Mouse (Mus musculus) c-Kit-positive CD71-negative TER-119-negative erythroid progenitor cells, embryonic 14.5 days (primary cell): ENCODE measurements at regions not wholly inside any gene's neighbourhood (a gene's known extent, or its start where the extent isn't known, plus 50 kb on each side); places are given as distances from the start of the nearest gene placed in this dataset.

ENCODE experiments used
- DNase-seq: peaks from one replicate; pipeline ENCODE4 v3.0.0-alpha.2; 2013; ENCODE audit warnings: low read depth

DNA sequence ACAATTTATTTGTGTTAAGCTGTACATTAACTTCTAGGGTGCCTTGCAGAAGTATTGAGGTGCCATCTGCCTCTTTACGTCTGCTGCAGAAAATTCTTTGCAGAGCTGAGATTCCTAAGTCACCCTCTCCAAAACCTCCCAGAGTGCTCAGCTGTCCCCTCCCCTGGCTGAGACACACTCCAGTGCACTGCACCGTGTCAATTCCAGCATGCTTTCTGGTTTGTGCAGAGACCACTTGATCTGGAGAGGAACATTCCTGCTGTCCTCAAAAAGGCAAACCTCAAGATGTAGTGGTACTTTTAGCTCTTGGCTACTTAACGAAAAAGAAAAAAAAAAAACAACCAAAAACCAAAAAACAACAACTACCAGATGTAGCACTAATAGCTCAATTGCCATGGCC, 145.2 kb upstream of the Krr1 start:
- no peak for DNase-seq

DNA sequence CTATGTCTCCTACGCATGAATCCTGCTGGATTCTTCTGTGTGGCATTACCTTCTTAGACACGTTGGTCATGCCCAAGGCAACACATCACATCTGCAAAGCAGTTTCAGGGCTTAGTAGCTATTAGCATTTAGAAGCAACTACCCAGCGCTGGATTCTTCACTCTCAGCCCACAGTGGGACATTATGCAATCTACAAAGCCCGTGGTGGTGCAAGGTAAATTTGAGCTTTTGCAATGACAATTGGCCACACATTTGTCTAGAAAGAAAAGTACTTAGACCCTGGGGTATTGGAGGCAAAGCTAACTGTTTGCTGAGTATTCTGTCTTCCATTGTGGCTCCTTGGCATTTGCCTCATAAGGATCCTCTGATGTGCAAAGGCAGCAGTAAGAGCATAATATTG, 144.5 kb upstream of the Krr1 start:
- no peak for DNase-seq

- no peak for DNase-seq
Observed at GRCm38 (mm10) chr10:111828610-111829009, 143.9 kb upstream of the Krr1 start.

DNA sequence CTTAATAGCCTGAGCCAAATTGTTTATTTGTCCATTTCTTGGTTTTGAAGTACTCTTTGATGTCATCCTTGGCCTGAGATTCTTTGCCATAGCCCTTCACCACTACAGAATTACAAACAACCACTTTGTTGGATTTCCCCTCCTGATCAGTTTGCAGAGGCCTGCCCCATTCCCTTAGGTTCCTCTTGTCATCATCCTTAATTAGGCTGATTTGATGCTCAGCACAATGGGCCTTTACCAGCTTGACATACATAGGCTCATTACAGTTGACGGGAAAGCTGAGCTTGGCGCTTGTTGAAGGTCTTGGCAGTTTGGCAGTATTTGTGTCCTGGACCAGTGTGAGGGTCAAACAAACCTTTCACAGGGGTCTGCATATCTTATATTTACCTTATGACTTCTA, 143.2 kb upstream of the Krr1 start:
- DNase-seq = no peak

- DNase-seq = no peak
Observed at GRCm38 (mm10) chr10:111831105-111831504, 141.4 kb upstream of the Krr1 start.

DNA sequence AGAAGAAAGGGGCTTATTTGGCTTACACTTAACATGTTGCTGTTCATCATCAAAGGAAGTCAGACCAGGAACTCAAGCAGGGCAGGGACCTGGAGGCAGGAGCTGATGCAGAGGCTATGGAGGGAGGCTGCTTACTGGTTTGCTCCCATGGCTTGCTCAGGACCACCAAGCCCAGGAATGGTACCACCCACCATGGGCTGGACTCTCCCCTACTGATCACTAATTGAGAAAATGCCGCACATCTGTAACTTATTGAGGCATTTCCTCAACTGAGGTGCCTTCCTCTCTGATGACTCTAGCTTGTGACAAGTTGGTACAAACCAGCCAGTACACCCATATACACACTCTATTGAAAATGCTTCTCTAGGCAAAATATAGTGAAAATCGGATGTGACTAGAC, 138.9 kb upstream of the Krr1 start:
- no peak for DNase-seq

DNA sequence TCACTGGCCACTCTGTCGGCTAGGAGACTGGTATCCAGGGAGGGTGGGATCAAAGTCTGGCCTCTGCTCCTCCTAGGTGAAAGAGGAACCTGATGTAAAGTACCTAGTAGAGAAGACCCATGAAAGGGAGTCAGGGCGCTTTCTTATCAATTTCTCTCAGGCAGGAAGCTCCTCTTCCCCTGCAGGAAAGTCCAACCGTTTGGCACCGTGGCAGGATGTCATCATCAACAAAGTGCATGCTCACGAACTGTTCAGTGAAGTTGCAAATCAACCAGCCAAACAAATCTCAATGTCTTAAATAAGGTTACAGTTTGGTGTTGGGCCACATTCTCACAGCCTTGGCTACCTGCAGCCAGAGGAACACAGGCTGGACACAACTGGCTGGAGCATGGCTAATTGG, 138.2 kb upstream of the Krr1 start:
- peak; percentile 28 for DNase-seq

- no peak for DNase-seq
Observed at GRCm38 (mm10) chr10:111834925-111835823, 137.3 kb upstream of the Krr1 start.

DNA sequence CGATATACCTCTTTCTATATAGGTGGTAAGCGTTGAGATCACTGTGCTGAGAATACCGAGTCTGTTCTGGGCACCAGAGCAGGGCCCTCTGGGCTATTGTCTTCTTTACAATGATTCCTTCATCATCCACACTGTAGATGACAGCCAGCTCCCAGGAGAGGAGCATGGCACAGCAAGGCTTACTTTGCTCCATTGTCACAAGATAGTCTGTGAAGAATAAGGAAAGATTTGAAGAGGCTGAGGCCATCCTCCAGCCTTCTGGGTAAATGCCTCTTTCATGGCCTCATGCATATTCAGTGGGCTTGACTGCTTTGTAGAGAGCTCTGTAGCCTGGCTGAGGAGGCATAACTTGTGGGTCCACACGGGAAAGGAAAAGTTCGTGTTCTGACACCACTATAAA, 136.3 kb upstream of the Krr1 start:
- DNase-seq = no peak

- DNase-seq = no peak
Observed at GRCm38 (mm10) chr10:111836802-111837201, 135.7 kb upstream of the Krr1 start.

- no peak for DNase-seq
Observed at GRCm38 (mm10) chr10:111842321-111842775, 130.1 kb upstream of the Krr1 start.

DNA sequence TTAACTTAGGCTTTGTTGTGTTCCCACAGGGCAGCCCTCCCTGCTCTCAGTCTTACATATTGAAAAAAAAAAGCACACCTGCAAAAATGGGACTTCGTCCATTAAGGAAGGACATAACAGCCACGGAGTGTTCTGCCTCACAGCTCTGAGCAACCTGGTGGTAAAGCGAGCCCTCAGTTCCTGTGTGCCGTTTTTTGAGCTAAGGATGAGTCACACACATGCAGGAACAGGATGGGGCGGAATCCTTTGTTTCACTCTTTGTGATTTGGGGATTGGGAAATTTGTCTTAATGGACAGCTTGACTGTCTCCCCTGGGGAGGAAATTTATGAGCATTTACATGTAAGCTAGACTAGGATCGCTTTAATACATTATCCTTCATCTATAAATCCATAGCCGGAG, 129.6 kb upstream of the Krr1 start:
- DNase-seq = no peak

DNA sequence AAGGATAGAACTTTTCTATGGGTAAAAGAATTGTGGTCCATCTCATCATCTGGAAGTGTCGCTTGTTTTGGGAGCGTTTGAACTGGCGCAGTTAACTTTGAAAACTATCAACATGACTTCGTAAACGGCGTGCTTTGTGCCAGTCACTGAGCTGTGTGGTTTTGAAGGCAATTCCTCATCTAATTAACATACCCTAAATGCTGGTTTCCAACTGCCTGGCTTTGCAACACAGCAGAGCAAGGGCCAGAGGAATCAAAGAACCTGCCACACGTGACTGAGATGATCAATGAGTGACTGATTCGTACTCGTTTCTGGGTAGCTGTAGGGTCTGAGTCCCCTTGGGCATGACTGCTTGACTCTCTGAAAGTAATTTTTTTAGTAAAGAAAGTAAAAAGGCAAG, 129.2 kb upstream of the Krr1 start:
- DNase-seq = no peak

GRCm38 (mm10) chr10:111844144-111844543, 128.3 kb upstream of the Krr1 start:
- DNase-seq = no peak

DNA sequence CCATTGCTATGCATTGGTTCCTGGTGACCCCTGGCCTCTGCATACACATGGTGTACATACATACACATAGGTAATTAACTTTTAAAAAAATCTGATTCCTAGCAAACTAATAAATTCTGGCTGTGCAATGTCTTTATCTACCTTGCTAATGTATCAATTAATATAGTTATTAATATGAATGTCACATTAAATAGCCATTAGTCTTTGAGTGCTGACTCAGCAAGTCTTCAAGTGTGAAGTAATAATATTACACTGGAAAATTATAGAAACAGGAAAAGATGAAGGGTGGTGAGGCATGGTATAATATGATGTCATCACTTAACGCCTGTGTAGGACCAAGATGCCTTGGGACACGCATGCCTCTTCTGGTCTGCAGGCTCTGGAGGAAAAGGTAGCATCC, 126.5 kb upstream of the Krr1 start:
- DNase-seq = no peak

DNA sequence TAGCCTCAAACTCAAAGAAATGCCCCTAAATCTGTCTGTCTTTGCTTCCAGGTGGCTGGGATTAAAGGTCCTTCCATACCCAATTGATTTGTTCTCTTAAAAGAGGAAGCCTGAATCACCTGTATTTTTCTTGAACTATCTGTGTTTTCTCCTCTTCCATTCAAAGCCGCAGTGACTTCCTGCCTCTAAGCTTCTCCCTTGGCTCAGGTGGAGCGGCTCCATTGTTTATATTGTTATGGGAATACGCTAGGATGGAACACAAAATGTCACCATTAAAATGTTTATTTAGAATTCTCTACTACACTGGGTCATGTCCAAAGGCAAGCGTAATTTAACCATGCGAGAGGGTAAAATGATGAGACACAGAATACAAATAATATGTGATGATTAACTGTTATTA, 118.2 kb upstream of the Krr1 start:
- no peak for DNase-seq

- DNase-seq = no peak
Observed at GRCm38 (mm10) chr10:111855496-111855895, 117.0 kb upstream of the Krr1 start.

- DNase-seq = no peak
Observed at GRCm38 (mm10) chr10:111858403-111858802, 114.1 kb upstream of the Krr1 start.

GRCm38 (mm10) chr10:111865286-111865830, 107.1 kb upstream of the Krr1 start:
- no peak for DNase-seq

DNA sequence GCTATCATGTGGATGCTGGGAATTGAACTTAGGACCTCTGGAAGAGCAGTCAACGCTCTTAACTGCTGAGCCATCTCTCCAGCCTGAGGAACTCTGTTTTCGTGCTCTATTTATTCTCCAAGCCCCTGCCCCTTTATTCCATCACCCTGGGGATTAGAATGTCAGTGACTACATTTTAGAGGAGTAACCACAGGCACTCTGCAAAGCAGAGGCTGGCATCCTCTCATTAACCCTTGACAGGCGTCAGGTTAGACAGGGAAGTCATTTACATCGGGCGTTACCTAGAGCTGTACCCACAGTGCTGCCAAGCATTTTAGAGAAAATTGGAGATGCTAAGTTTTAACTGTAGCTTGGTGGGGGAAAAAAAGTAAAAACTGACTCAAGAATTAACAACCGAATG, 105.4 kb upstream of the Krr1 start:
- no peak for DNase-seq

GRCm38 (mm10) chr10:111867538-111867937, 104.9 kb upstream of the Krr1 start:
- no peak for DNase-seq

- DNase-seq = no peak
Observed at GRCm38 (mm10) chr10:111880354-111880753, 92.1 kb upstream of the Krr1 start.

GRCm38 (mm10) chr10:111881339-111882211, 90.9 kb upstream of the Krr1 start:
- no peak for DNase-seq
